Mouse (Mus musculus): ENCODE measurements around the gene Epb41l3.

The Epb41l3 gene

GRCm38 (mm10) chr17:69075501-69076237 is at the start of gene Epb41l3:
Gene Epb41l3 (plus strand): TSS chr17:69075683.
- peak; percentile 86 for DNase-seq

- DNase-seq: no peak
Observed at GRCm38 (mm10) chr17:69038760-69039675, 36.5 kb upstream of the Epb41l3 start.

GRCm38 (mm10) chr17:69041516-69041915 is 34.0 kb upstream of the Epb41l3 start:
- no peak for DNase-seq

GRCm38 (mm10) chr17:69048826-69049225 is 26.7 kb upstream of the Epb41l3 start:
- no peak for DNase-seq

GRCm38 (mm10) chr17:69054029-69054428 is 21.5 kb upstream of the Epb41l3 start:
- DNase-seq: no peak

GRCm38 (mm10) chr17:69059760-69060159 is 15.7 kb upstream of the Epb41l3 start:
- no peak for DNase-seq

GRCm38 (mm10) chr17:69060388-69060787 is 15.1 kb upstream of the Epb41l3 start:
- no peak for DNase-seq

- DNase-seq: no peak
Observed at GRCm38 (mm10) chr17:69061883-69062745, 13.4 kb upstream of the Epb41l3 start.

GRCm38 (mm10) chr17:69067937-69068739 is 7.3 kb upstream of the Epb41l3 start:
- DNase-seq: no peak

GRCm38 (mm10) chr17:69074095-69074494 is 1.4 kb upstream of the Epb41l3 start:
- DNase-seq: no peak

- DNase-seq: peak; percentile 67
Observed at GRCm38 (mm10) chr17:69076238-69076625, 749 bp downstream of the Epb41l3 start.

- DNase-seq: peak; percentile 21
Observed at GRCm38 (mm10) chr17:69076747-69077543, 1.5 kb downstream of the Epb41l3 start.

- no peak for DNase-seq
Observed at GRCm38 (mm10) chr17:69077544-69077920, 2.0 kb downstream of the Epb41l3 start.

GRCm38 (mm10) chr17:69082316-69082715 is 6.8 kb downstream of the Epb41l3 start:
- no peak for DNase-seq

GRCm38 (mm10) chr17:69091618-69092017 is 16.1 kb downstream of the Epb41l3 start:
- DNase-seq: no peak

- no peak for DNase-seq
Observed at GRCm38 (mm10) chr17:69097068-69097467, 21.6 kb downstream of the Epb41l3 start.

- no peak for DNase-seq
Observed at GRCm38 (mm10) chr17:69097955-69098354, 22.5 kb downstream of the Epb41l3 start.

- DNase-seq: no peak
Observed at GRCm38 (mm10) chr17:69103326-69103725, 27.8 kb downstream of the Epb41l3 start.

GRCm38 (mm10) chr17:69105035-69105798 is 29.7 kb downstream of the Epb41l3 start:
- no peak for DNase-seq

GRCm38 (mm10) chr17:69105799-69106401 is 30.4 kb downstream of the Epb41l3 start:
- peak; percentile 50 for DNase-seq

Measured in right cerebral cortex, postnatal 14 days (tissue).